Mouse (Mus musculus) gastrocnemius, postnatal 14 days (tissue): Measurements from ENCODE around the gene Olfr485. TPM values are rescaled to one million over a fixed set of nuclear protein-coding genes. Genes with fewer than 3 reads are reported as not detected.
"Not testable (repeated sequence)": the region's sequence is repeated elsewhere in the genome, so short reads cannot be mapped to it uniquely, and the experiment has no call there.

Experiments
- DNase-seq: peaks from one replicate; pipeline ENCODE4 v3.0.0; 2021; ENCODE audit warnings: mixed read lengths
- intact Hi-C: fragments of 180-260 bp; cut with DNase I; formaldehyde crosslinking; loops from one replicate; pipeline ENCODE4 v1.15.1; 2025; ENCODE audit warnings: low total_unique reads
- long read RNA-seq, 2 experiments: library from polyadenylated mRNA; stranded (forward); transcript quantifications; one replicate each; pipeline ENCODE4 v2.0.0; 2021
- total RNA-seq, 2 experiments: library from RNA; stranded (reverse); gene quantifications; 2 replicates each; pipeline ENCODE4 v1.2.3; 2021

Gene Olfr485
- total RNA-seq, result not detected
- long read RNA-seq, experiment 1, result 0 reads
- long read RNA-seq, experiment 2, result 0 reads

GRCm38 (mm10) chr7:108159771-108160170, at the start of gene Olfr485:
TSS of gene Olfr485 (minus strand) at chr7:108159871.
- DNase-seq, result no peak
- intact Hi-C loops, result no loop called here

GRCm38 (mm10) chr7:108196938-108197337, 37.3 kb upstream of the Olfr485 start:
- no peak for DNase-seq
- intact Hi-C loops, result no loop called here

GRCm38 (mm10) chr7:108196337-108196736, 36.7 kb upstream of the Olfr485 start:
- intact Hi-C loops, DNase-seq: not testable (repeated sequence)

- intact Hi-C loops, DNase-seq: not testable (repeated sequence)
Observed at GRCm38 (mm10) chr7:108192714-108193113, 33.0 kb upstream of the Olfr485 start.

GRCm38 (mm10) chr7:108191196-108191595, 31.5 kb upstream of the Olfr485 start:
- DNase-seq, intact Hi-C loops: not testable (repeated sequence)

DNA sequence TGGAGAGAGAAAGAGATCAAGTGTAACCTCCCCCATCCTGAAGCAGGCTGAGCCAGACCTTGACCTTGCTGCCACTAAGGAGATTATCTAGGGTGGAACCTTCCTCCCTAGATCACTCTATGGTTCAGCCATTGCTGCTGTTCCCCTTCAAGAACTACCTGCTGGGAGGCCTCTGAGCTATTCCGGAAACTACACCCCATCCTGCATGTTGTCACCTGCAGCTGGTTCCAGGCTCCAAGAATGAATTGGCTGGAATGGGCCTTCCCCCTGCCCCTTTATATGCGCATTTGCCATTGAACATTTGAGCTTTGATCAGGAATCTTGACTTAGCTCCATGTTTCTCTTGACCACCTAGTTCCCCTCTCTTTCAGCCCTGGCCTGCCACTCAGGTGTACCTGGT, 25.6 kb upstream of the Olfr485 start:
- intact Hi-C loops, result not testable (repeated sequence)

DNA sequence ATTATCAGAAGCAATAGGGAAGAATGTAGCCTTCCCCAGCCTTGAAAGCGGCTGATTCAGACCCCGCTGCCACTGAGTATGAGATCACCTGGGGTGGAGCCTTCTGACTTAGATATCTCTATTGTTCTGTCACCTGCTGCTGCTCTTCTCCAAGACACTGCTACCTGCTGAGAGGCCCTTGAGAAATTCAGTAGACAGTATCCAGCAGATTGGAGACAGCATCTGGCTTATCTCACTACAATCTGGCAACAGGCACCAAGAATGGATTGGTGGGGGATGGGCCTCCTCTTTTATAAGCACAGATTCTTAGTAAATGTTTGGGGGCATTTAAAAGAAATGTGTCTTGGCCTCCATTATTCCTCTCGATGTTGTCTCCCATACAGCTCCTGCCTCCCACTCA, 24.7 kb upstream of the Olfr485 start:
- intact Hi-C loops, result not testable (repeated sequence)

More for the DNA sequence above, 25.6 kb upstream of the Olfr485 start:
- not testable (repeated sequence) for DNase-seq

GRCm38 (mm10) chr7:108172642-108173041, 13.0 kb upstream of the Olfr485 start, which contains the start of gene Olfr486:
TSS of gene Olfr486 (minus strand) at chr7:108172742.
- DNase-seq, intact Hi-C loops: not testable (repeated sequence)

More for the DNA sequence above, 24.7 kb upstream of the Olfr485 start:
- not testable (repeated sequence) for DNase-seq

GRCm38 (mm10) chr7:108127349-108127748, 32.3 kb downstream of the Olfr485 start, which contains the start of gene Olfr484:
TSS of gene Olfr484 (minus strand) at chr7:108127449.
- no peak for DNase-seq
- intact Hi-C loops, result no loop called here

DNA sequence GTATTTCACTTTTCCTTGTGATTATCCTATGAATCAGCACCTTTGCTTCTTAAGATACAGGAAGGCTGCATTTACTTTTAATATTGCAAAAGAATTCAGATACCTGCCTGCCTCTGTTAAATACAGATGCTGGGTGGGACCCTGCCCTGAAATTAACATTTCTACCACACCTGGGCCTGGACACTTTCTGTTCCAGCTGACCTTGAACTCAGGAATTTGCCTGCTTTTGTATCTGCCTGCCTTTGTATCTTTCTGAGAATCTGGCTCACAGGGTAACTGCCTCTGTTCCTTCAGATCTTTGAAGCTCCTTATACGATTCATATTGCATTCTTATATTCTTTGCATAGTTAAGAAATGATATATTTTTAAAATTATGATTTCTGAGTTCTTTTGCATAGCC, 38.3 kb downstream of the Olfr485 start:
- DNase-seq, result no peak
- intact Hi-C loops, result no loop called here

- no peak for DNase-seq
- intact Hi-C loops, result no loop called here
Observed at GRCm38 (mm10) chr7:108120681-108121080, 39.0 kb downstream of the Olfr485 start.

Other genes starting within 250 kb of the Olfr485 start
- gene Olfr473, start 229.4 kb downstream of the Olfr485 start, total RNA-seq, result not detected
- not detected for gene Olfr474, start 205.2 kb downstream of the Olfr485 start, total RNA-seq
- gene Olfr476, start 195.1 kb downstream of the Olfr485 start, total RNA-seq, result not detected
- not detected for gene Olfr477, start 173.2 kb downstream of the Olfr485 start, total RNA-seq
- gene Olfr478, start 125.9 kb downstream of the Olfr485 start, total RNA-seq, result not detected
- not detected for gene Olfr479, start 109.2 kb downstream of the Olfr485 start, total RNA-seq
- not detected for gene Olfr480, start 92.5 kb downstream of the Olfr485 start, total RNA-seq
- gene Olfr481, start 80.0 kb downstream of the Olfr485 start, total RNA-seq, result not detected
- 1 to 10 TPM in 1 of 2 experiments, under 1 TPM in 1; 0.76 to 1.1 TPM for gene Olfr482, start 62.3 kb downstream of the Olfr485 start, total RNA-seq
- gene Olfr483, start 59.0 kb downstream of the Olfr485 start, total RNA-seq, result not detected
- not detected for gene Olfr484, start 32.4 kb downstream of the Olfr485 start, total RNA-seq
- gene Olfr486, start 12.9 kb upstream of the Olfr485 start, total RNA-seq, result not detected
- gene Olfr487, start 54.8 kb upstream of the Olfr485 start, total RNA-seq, result not detected
- not detected for gene Olfr488, start 98.5 kb upstream of the Olfr485 start, total RNA-seq
- not detected for gene Olfr490, start 129.1 kb upstream of the Olfr485 start, total RNA-seq
- gene Olfr491, start 153.6 kb upstream of the Olfr485 start, total RNA-seq, result not detected
- gene Olfr492, start 163.8 kb upstream of the Olfr485 start, total RNA-seq, result not detected
- not detected for gene Olfr493, start 187.1 kb upstream of the Olfr485 start, total RNA-seq
- not detected for gene Olfr494, start 205.5 kb upstream of the Olfr485 start, total RNA-seq
- not detected for gene Olfr495, start 233.3 kb upstream of the Olfr485 start, total RNA-seq